Mouse (Mus musculus): ENCODE results near the gene Prn. TPM values are rescaled to one million over a fixed set of nuclear protein-coding genes. Genes with fewer than 3 reads are reported as not detected.

Prn gene
- polyA plus RNA-seq, 1 experiment: 0.10 TPM

GRCm38 (mm10) chr2:131982546-131983196 is 72.9 kb downstream of the Prn start:
- H3K4me2 ChIP-seq (ENCODE audit: low read depth): no peak overlapping the region
- H3K27me3 ChIP-seq (ENCODE audit: control insufficient read depth, insufficient read depth, insufficient read length): no peaks in the 10 kb centered on the region
- H3K36me3 ChIP-seq (ENCODE audit: control insufficient read depth, insufficient read depth): no peaks in the 10 kb centered on the region
- no peak overlapping the region for H3K4me3 ChIP-seq
- H3K79me2 ChIP-seq (ENCODE audit: control insufficient read depth, insufficient read depth): no peaks in the 10 kb centered on the region
- TF ChIP-seq TCF12 (IDR thresholded peaks at IDR 0.05; ENCODE audit: insufficient read depth, poor library complexity, severe bottlenecking): no peak
- TF ChIP-seq REST (IDR thresholded peaks at IDR 0.05; ENCODE audit: insufficient read depth, insufficient read length): no peak
- TF ChIP-seq E2F4 (IDR thresholded peaks at IDR 0.05; ENCODE audit: insufficient read depth): no peak
- no peak for TF ChIP-seq MYOD1 (IDR thresholded peaks at IDR 0.05; ENCODE audit: control insufficient read depth in 1 of 3, insufficient read length in 2 of 3, low read depth in 2 of 3)
- TF ChIP-seq POLR2AphosphoS2 (IDR thresholded peaks at IDR 0.05; ENCODE audit: insufficient read length, low read depth): no peak
- no peak overlapping the region for H3ac ChIP-seq (ENCODE audit: control insufficient read depth, insufficient read length)

DNA sequence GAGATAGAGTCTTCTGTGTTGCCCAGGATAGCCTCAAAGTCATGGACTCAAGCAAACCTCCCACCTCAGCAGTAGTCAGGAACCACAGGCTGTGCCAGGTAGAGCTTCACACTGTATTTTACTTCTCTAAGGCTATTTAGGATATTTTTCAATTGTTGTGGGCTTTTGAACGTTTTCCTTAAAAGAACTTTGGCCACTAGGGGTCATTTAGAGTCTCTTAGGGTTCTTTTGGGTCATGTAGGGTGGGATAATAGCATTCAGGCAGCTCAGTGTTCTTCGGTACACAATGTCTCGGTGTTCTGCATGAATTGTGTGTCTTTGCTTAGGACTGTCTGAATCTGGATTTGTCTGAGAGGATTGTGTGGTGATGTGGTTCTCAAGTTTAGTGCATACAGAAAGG is 78.2 kb downstream of the Prn start:
- Histone ChIP-seq H3K4me3 (no peak overlapping the region), H3ac (ENCODE audit: control insufficient read depth, insufficient read length) (no peak overlapping the region), H3K36me3 (ENCODE audit: control insufficient read depth, insufficient read depth) (no peaks in the 10 kb centered on the region), H3K4me2 (ENCODE audit: low read depth) (no peak overlapping the region), H3K27me3 (ENCODE audit: control insufficient read depth, insufficient read depth, insufficient read length) (no peaks in the 10 kb centered on the region), H3K79me2 (ENCODE audit: control insufficient read depth, insufficient read depth) (no peaks in the 10 kb centered on the region)
- TF ChIP-seq REST (IDR thresholded peaks at IDR 0.05; ENCODE audit: insufficient read depth, insufficient read length) (no peak), MYOD1 (IDR thresholded peaks at IDR 0.05; ENCODE audit: control insufficient read depth in 1 of 3, insufficient read length in 2 of 3, low read depth in 2 of 3) (no peak)

DNA sequence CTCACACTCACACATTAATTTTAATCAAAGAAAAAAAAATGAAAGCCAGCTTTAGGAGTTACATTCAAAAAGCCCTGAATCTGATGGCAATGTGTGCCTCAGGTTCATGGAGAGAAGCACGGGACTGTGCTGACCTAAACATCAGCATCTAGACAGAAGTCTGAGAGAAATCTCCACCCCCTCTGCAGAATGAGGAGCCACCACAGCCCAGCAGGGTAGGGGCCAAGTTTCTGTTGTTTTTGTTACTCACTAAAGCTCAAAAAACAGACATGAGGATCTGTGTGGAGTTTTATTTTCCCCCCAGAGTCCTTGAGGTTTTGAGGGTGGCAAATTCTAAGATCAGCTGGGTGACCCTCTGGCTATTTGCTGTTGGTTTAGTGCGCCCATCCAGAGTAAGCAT is 78.8 kb downstream of the Prn start:
- Histone ChIP-seq H3K27me3 (ENCODE audit: control insufficient read depth, insufficient read depth, insufficient read length) (no peaks in the 10 kb centered on the region), H3K4me2 (ENCODE audit: low read depth) (no peak overlapping the region), H3K36me3 (ENCODE audit: control insufficient read depth, insufficient read depth) (no peaks in the 10 kb centered on the region), H3K4me3 (no peak overlapping the region), H3ac (ENCODE audit: control insufficient read depth, insufficient read length) (no peak overlapping the region), H3K79me2 (ENCODE audit: control insufficient read depth, insufficient read depth) (no peaks in the 10 kb centered on the region)
- no peak for TF ChIP-seq MYOD1 (IDR thresholded peaks at IDR 0.05; ENCODE audit: control insufficient read depth in 1 of 3, insufficient read length in 2 of 3, low read depth in 2 of 3)
- TF ChIP-seq TCF3 (IDR thresholded peaks at IDR 0.05; ENCODE audit: insufficient read length, low read depth): no peak
- TF ChIP-seq MAX (IDR thresholded peaks at IDR 0.05; ENCODE audit: low read depth): no peak
- no peak for TF ChIP-seq POLR2AphosphoS2 (IDR thresholded peaks at IDR 0.05; ENCODE audit: insufficient read length, low read depth)
- TF ChIP-seq TCF12 (IDR thresholded peaks at IDR 0.05; ENCODE audit: insufficient read depth, poor library complexity, severe bottlenecking): no peak
- no peak for TF ChIP-seq E2F4 (IDR thresholded peaks at IDR 0.05; ENCODE audit: insufficient read depth)
- TF ChIP-seq SRF (IDR thresholded peaks at IDR 0.05; ENCODE audit: control insufficient read depth, insufficient read length, low read depth): no peak
- no peak for TF ChIP-seq USF1 (IDR thresholded peaks at IDR 0.05; ENCODE audit: low read depth)
- TF ChIP-seq CEBPB (IDR thresholded peaks at IDR 0.05; ENCODE audit: insufficient read depth, poor library complexity, severe bottlenecking): no peak
- TF ChIP-seq POLR2A (IDR thresholded peaks at IDR 0.05; ENCODE audit: insufficient read length, low read depth): no peak
- no peak for TF ChIP-seq REST (IDR thresholded peaks at IDR 0.05; ENCODE audit: insufficient read depth, insufficient read length)

GRCm38 (mm10) chr2:131992487-131992886 is 82.7 kb downstream of the Prn start:
- Histone ChIP-seq H3K36me3 (ENCODE audit: control insufficient read depth, insufficient read depth) (no peaks in the 10 kb centered on the region), H3K79me2 (ENCODE audit: control insufficient read depth, insufficient read depth) (no peaks in the 10 kb centered on the region), H3ac (ENCODE audit: control insufficient read depth, insufficient read length) (no peak overlapping the region), H3K27me3 (ENCODE audit: control insufficient read depth, insufficient read depth, insufficient read length) (no peaks in the 10 kb centered on the region), H3K4me3 (no peak overlapping the region), H3K4me2 (ENCODE audit: low read depth) (no peak overlapping the region)
- no peak for TF ChIP-seq POLR2AphosphoS2 (IDR thresholded peaks at IDR 0.05; ENCODE audit: insufficient read length, low read depth)
- TF ChIP-seq MYOG (IDR thresholded peaks at IDR 0.05; ENCODE audit: control insufficient read depth in 1 of 3, insufficient read depth in 1 of 3, insufficient read length in 2 of 3, low read depth in 2 of 3): no peak
- TF ChIP-seq POLR2A (IDR thresholded peaks at IDR 0.05; ENCODE audit: insufficient read length, low read depth): no peak
- no peak for TF ChIP-seq MAX (IDR thresholded peaks at IDR 0.05; ENCODE audit: low read depth)
- TF ChIP-seq E2F4 (IDR thresholded peaks at IDR 0.05; ENCODE audit: insufficient read depth): no peak
- no peak for TF ChIP-seq TCF3 (IDR thresholded peaks at IDR 0.05; ENCODE audit: insufficient read length, low read depth)
- no peak for TF ChIP-seq REST (IDR thresholded peaks at IDR 0.05; ENCODE audit: insufficient read depth, insufficient read length)
- TF ChIP-seq USF1 (IDR thresholded peaks at IDR 0.05; ENCODE audit: low read depth): no peak
- TF ChIP-seq MYOD1 (IDR thresholded peaks at IDR 0.05; ENCODE audit: control insufficient read depth in 1 of 3, insufficient read length in 2 of 3, low read depth in 2 of 3): no peak
- TF ChIP-seq SRF (IDR thresholded peaks at IDR 0.05; ENCODE audit: control insufficient read depth, insufficient read length, low read depth): no peak
- TF ChIP-seq CEBPB (IDR thresholded peaks at IDR 0.05; ENCODE audit: insufficient read depth, poor library complexity, severe bottlenecking): no peak
- no peak for TF ChIP-seq TCF12 (IDR thresholded peaks at IDR 0.05; ENCODE audit: insufficient read depth, poor library complexity, severe bottlenecking)

DNA sequence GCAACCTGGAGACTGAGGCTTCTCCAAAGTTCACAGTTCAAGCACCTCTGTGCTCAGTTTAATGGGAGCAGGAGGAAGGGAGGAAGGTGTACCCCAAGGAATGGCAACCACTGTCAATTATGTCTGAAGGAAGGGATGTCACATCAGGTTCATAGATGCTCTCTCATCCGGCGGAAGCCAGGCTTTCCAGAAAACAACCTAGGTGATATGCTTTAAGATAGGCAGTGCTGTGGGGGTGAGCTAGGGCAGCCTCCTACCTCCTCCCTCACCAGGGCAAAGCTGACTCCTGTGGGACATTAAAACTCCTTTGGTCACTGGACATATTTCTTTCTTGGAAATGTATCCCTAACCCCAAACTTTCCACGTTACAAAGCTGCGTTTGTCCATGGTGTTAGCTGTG is 83.4 kb downstream of the Prn start:
- Histone ChIP-seq H3K4me2 (ENCODE audit: low read depth) (no peak overlapping the region), H3ac (ENCODE audit: control insufficient read depth, insufficient read length) (no peak overlapping the region)

More for the DNA sequence above, 83.4 kb downstream of the Prn start:
- H3K79me2 ChIP-seq (ENCODE audit: control insufficient read depth, insufficient read depth): no peaks in the 10 kb centered on the region
- TF ChIP-seq MYOG (IDR thresholded peaks at IDR 0.05; ENCODE audit: control insufficient read depth in 1 of 3, insufficient read depth in 1 of 3, insufficient read length in 2 of 3, low read depth in 2 of 3): no peak
- no peak for TF ChIP-seq E2F4 (IDR thresholded peaks at IDR 0.05; ENCODE audit: insufficient read depth)
- TF ChIP-seq POLR2AphosphoS2 (IDR thresholded peaks at IDR 0.05; ENCODE audit: insufficient read length, low read depth): no peak
- TF ChIP-seq REST (IDR thresholded peaks at IDR 0.05; ENCODE audit: insufficient read depth, insufficient read length): no peak
- no peak for TF ChIP-seq TCF3 (IDR thresholded peaks at IDR 0.05; ENCODE audit: insufficient read length, low read depth)
- no peak for TF ChIP-seq SRF (IDR thresholded peaks at IDR 0.05; ENCODE audit: control insufficient read depth, insufficient read length, low read depth)
- no peak for TF ChIP-seq TCF12 (IDR thresholded peaks at IDR 0.05; ENCODE audit: insufficient read depth, poor library complexity, severe bottlenecking)
- no peak for TF ChIP-seq USF1 (IDR thresholded peaks at IDR 0.05; ENCODE audit: low read depth)
- TF ChIP-seq POLR2A (IDR thresholded peaks at IDR 0.05; ENCODE audit: insufficient read length, low read depth): no peak
- H3K36me3 ChIP-seq (ENCODE audit: control insufficient read depth, insufficient read depth): no peaks in the 10 kb centered on the region
- no peaks in the 10 kb centered on the region for H3K27me3 ChIP-seq (ENCODE audit: control insufficient read depth, insufficient read depth, insufficient read length)
- no peak overlapping the region for H3K4me3 ChIP-seq
